Mouse (Mus musculus) kidney, embryonic 14.5 days (tissue): ENCODE data around the gene Hoxc8. TPM values are rescaled to one million over a fixed set of nuclear protein-coding genes. Genes with fewer than 3 reads are reported as not detected.
A peak's percentile ranks its signal among the peaks of the same experiment; 100 is the strongest.

Experiments
- ATAC-seq: fragments of 200-750 bp; cut with Nextera tagmentation; 2 replicates; pipeline ENCODE4 v1.8.0; 2017; ENCODE audit warnings: moderate number of reproducible peaks, mild to moderate bottlenecking, moderate TSS enrichment, moderate library complexity; ENCODE audit not compliant: low FRiP score, low TSS enrichment
- H3K27ac ChIP-seq: fragments of 300-500 bp; sonication (generic); 2 replicates; pipeline ENCODE4 v1.5.1; 2014; ENCODE audit warnings: low read depth, mild to moderate bottlenecking, low read length, moderate library complexity, mixed read lengths
- H3K27me3 ChIP-seq: fragments of 300-500 bp; sonication (generic); 2 replicates; pipeline ENCODE4 v1.6.1; 2014; ENCODE audit warnings: mild to moderate bottlenecking, low read length; ENCODE audit not compliant: control insufficient read depth, insufficient read depth
- H3K36me3 ChIP-seq: fragments of 300-500 bp; sonication (generic); 2 replicates; pipeline ENCODE4 v1.6.1; 2014; ENCODE audit warnings: low read length, mixed read lengths; ENCODE audit not compliant: control insufficient read depth, insufficient read depth
- H3K4me1 ChIP-seq: fragments of 300-500 bp; sonication (generic); 2 replicates; pipeline ENCODE4 v1.6.1; 2014; ENCODE audit warnings: low read length, mixed read lengths; ENCODE audit not compliant: control insufficient read depth, insufficient read depth
- H3K4me2 ChIP-seq: fragments of 300-500 bp; sonication (generic); replicated peaks from 2 replicates; pipeline ENCODE4 v1.6.1; 2014; ENCODE audit warnings: low read depth, mild to moderate bottlenecking, low read length
- H3K4me3 ChIP-seq: fragments of 300-500 bp; sonication (generic); 2 replicates; pipeline ENCODE4 v1.5.1; 2014; ENCODE audit warnings: mild to moderate bottlenecking, low read length
- H3K9ac ChIP-seq: fragments of 300-500 bp; sonication (generic); 2 replicates; pipeline ENCODE4 v1.6.1; 2014; ENCODE audit warnings: low read depth, mild to moderate bottlenecking, low read length, moderate library complexity
- H3K9me3 ChIP-seq: fragments of 300-500 bp; sonication (generic); 2 replicates; pipeline ENCODE4 v1.6.1; 2016; ENCODE audit warnings: low read length; ENCODE audit not compliant: control insufficient read depth
- WGBS: fragments of 180-500 bp; shearing (Covaris S2); extraction: QIAGEN DNeasy Blood & Tissue Kit; methylation state at CpG from one replicate; pipeline ENCODE4 v1.1.7; 2014; 5-methylcytosine and 5-hydroxymethylcytosine counted together
- polyA plus RNA-seq: library from polyadenylated mRNA; unstranded; fragments of >200 nt; fragmentation: Nextera tagmentation; extraction: Ambion mirVana; gene quantifications from 2 replicates; pipeline ENCODE4 v1.2.1, GENCODE M21; 2014

Gene Hoxc8
- polyA plus RNA-seq, 1 experiment from 2014 or later: 12.6 TPM

GRCm38 (mm10) chr15:102998608-102999182, 8.3 kb downstream of the Hoxc8 start:
- H3K9ac ChIP-seq: peak overlapping the region; percentile 89
- peak overlapping the region; percentile 62 for H3K4me3 ChIP-seq
- H3K9me3 ChIP-seq: no peaks in the 10 kb centered on the region
- H3K36me3 ChIP-seq: no peaks in the 10 kb centered on the region
- peak overlapping the region; percentile 95 for H3K27ac ChIP-seq
- H3K27me3 ChIP-seq: peaks cover 12% of the 10 kb centered on the region
- peak overlapping the region; percentile 85 for H3K4me2 ChIP-seq
- ATAC-seq: peak; percentile 36
- H3K4me1 ChIP-seq: peaks cover 50% of the 10 kb centered on the region
- under 1% methylated on average over 19 of the region's 19 CpGs for WGBS

DNA sequence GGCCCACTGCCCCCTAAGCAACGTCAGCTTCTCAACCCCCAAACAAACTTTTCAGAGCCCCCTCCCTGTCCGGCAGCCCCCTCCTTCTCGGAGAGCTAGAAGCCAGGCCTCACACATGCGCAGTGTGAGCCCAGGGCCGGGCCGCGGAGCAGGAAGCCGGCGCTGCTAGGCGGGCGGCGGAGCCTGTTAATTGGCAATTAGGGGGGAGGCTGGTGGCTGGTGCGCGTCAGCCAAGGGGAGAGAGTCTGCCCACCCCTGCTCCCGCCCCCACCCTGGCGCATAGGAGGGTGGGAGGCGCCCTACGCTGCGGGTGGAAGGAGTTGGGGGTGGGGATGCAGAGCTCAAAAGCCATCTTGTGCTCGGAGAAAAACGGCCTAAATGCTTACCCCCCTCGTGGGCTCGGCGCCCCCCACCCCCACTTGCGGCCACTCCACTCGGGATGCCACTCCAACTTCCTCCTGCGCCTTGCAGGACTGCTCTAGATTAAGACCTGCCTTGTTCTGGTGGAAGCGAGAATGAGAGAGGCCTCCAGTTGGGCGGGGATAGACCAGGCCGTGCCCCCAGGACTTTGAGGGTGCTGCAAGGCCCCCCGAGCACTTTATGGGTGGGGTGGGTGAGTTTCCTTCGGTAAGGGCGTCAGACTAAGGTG, 8.9 kb downstream of the Hoxc8 start:
- peak; percentile 88 for ATAC-seq
- peak overlapping the region; percentile 89 for H3K9ac ChIP-seq
- no peaks in the 10 kb centered on the region for H3K36me3 ChIP-seq
- peaks cover 55% of the 10 kb centered on the region for H3K4me1 ChIP-seq
- H3K4me3 ChIP-seq: peak overlapping the region; percentile 62
- peak overlapping the region; percentile 85 for H3K4me2 ChIP-seq
- H3K27ac ChIP-seq: peak overlapping the region; percentile 95
- 0% methylated on average over 32 of the region's 33 CpGs for WGBS
- H3K27me3 ChIP-seq: peaks cover 12% of the 10 kb centered on the region
- H3K9me3 ChIP-seq: no peaks in the 10 kb centered on the region

- under 1% methylated on average over 11 of the region's 11 CpGs for WGBS
- ATAC-seq: peak; percentile 20; the same call in 1 of the 2 replicates
- peak overlapping the region; percentile 89 for H3K9ac ChIP-seq
- no peaks in the 10 kb centered on the region for H3K9me3 ChIP-seq
- H3K27me3 ChIP-seq: peaks cover 12% of the 10 kb centered on the region
- H3K4me2 ChIP-seq: peak overlapping the region; percentile 85
- no peaks in the 10 kb centered on the region for H3K36me3 ChIP-seq
- peak overlapping the region; percentile 62 for H3K4me3 ChIP-seq
- peaks cover 56% of the 10 kb centered on the region for H3K4me1 ChIP-seq
- peak overlapping the region; percentile 95 for H3K27ac ChIP-seq
Measured at GRCm38 (mm10) chr15:102999955-103000354, 9.5 kb downstream of the Hoxc8 start.

- Histone ChIP-seq H3K4me3 (peak overlapping the region; percentile 62), H3K27me3 (peaks cover 11% of the 10 kb centered on the region), H3K36me3 (no peaks in the 10 kb centered on the region), H3K27ac (peak overlapping the region; percentile 95), H3K9me3 (no peaks in the 10 kb centered on the region), H3K9ac (peak overlapping the region; percentile 89), H3K4me1 (peaks cover 57% of the 10 kb centered on the region), H3K4me2 (peak overlapping the region; percentile 85)
- no peak for ATAC-seq
- 1% methylated on average over 24 of the region's 24 CpGs for WGBS
Measured at GRCm38 (mm10) chr15:103000501-103000901, 10.1 kb downstream of the Hoxc8 start.

DNA sequence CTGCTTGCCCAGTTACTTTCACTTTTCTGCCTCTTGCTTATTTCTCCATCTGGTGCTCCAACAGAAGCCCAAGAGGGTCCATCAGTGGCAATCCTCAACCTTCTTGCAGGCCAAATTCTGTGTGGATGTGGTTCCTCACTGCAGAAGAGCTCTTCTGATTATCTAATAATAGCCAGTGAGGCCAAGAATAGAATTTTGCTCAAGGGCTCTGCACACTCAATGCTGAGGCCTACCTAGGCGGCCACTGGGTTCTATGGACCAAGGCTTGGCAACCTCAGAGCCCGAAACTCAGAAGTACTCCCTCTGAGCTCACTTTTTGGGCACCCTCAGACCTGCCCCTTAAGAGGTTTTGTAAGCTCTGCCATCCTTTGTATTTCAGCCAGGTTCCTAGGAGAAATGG, 11.0 kb downstream of the Hoxc8 start:
- no peak for ATAC-seq
- whole genome bisulfite sequencing: 41% methylated on average over 2 of the region's 2 CpGs
- peak overlapping the region; percentile 89 for H3K9ac ChIP-seq
- peak overlapping the region; percentile 85 for H3K4me2 ChIP-seq
- peak overlapping the region; percentile 62 for H3K4me3 ChIP-seq
- peaks cover 9% of the 10 kb centered on the region for H3K27me3 ChIP-seq
- peaks cover 61% of the 10 kb centered on the region for H3K4me1 ChIP-seq
- H3K36me3 ChIP-seq: no peaks in the 10 kb centered on the region
- H3K27ac ChIP-seq: peak overlapping the region; percentile 75; the same call in 1 of the 2 replicates
- H3K9me3 ChIP-seq: no peaks in the 10 kb centered on the region

GRCm38 (mm10) chr15:103002156-103002555, 11.7 kb downstream of the Hoxc8 start:
- peaks cover 60% of the 10 kb centered on the region for H3K4me1 ChIP-seq
- H3K9me3 ChIP-seq: no peaks in the 10 kb centered on the region
- peak overlapping the region; percentile 62 for H3K4me3 ChIP-seq
- ATAC-seq: no peak
- H3K36me3 ChIP-seq: no peaks in the 10 kb centered on the region
- peak overlapping the region; percentile 53 for H3K9ac ChIP-seq
- peak overlapping the region; percentile 75 for H3K27ac ChIP-seq
- peaks cover 10% of the 10 kb centered on the region for H3K27me3 ChIP-seq
- H3K4me2 ChIP-seq: peak overlapping the region; percentile 85
- 15% methylated on average over 4 of the region's 4 CpGs for WGBS

DNA sequence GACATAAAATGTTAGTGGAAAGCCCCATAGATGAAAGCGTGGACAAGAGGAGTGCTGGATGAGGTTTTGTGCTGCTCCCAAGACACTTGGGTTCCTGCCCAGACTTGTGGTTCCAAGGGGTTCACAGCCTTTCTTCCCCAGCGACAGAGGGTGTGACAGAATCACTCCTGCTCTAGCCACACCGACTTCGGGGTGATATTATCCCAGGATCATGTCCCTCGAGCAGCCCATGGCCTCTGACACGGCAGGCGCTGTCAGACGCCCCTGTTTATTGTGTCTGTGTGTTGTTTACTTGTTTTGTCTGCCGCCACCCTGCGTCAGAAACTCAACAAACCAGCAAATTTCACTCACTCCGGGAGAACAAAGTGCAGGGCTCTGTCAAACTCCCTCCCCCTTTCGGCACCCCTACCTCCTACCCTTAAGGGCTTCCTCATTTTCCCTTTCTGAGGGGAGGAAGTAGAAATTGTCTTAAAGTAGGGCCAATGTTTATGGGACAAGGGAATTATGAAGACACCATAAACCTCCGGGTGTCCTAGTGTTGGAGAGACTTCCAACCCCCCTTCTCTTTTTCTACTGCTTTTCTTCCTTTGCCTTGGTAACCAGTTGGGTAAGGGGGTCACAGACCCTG, 12.5 kb downstream of the Hoxc8 start:
- Histone ChIP-seq H3K9ac (peak overlapping the region; percentile 53), H3K4me2 (peak overlapping the region; percentile 85), H3K36me3 (no peaks in the 10 kb centered on the region), H3K27me3 (peaks cover 13% of the 10 kb centered on the region), H3K27ac (peak overlapping the region; percentile 75; the same call in 1 of the 2 replicates), H3K4me3 (peak overlapping the region; percentile 62), H3K9me3 (no peaks in the 10 kb centered on the region), H3K4me1 (peaks cover 68% of the 10 kb centered on the region)
- no peak for ATAC-seq
- 9% methylated on average over 13 of the region's 13 CpGs for WGBS

- no peaks in the 10 kb centered on the region for H3K9me3 ChIP-seq
- H3K4me2 ChIP-seq: peak overlapping the region; percentile 42
- H3K27ac ChIP-seq: peak overlapping the region; percentile 90
- peak overlapping the region; percentile 19; the same call in 1 of the 2 replicates for H3K4me3 ChIP-seq
- 2% methylated on average over 17 of the region's 17 CpGs for WGBS
- H3K27me3 ChIP-seq: peaks cover 12% of the 10 kb centered on the region
- H3K36me3 ChIP-seq: no peaks in the 10 kb centered on the region
- no peak for ATAC-seq
- peak overlapping the region; percentile 57 for H3K9ac ChIP-seq
- H3K4me1 ChIP-seq: peaks cover 84% of the 10 kb centered on the region
Measured at GRCm38 (mm10) chr15:103005308-103005707, 14.9 kb downstream of the Hoxc8 start.

DNA sequence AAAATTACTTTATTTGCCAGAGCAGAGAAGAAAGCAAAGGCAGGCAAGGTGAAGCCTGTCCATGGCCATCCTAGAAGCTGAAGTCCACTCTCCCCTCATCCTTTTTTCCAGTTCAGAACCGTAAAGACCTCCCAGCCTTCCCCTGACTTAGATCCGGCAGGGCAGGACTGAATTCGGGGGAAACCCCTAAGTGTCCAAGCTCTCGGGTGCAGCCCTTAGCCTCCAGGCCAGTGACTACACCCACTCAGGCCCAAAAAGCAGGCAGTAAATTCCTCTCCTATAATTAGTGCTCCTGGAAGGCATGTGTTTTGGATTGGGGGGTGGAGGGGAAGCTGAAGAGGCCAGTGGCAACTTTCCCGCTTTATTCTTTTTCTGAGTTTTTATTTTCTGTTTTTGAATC, 15.4 kb downstream of the Hoxc8 start:
- H3K36me3 ChIP-seq: no peaks in the 10 kb centered on the region
- no peak for ATAC-seq
- peak overlapping the region; percentile 90 for H3K27ac ChIP-seq
- WGBS: 8% methylated on average over 5 of the region's 5 CpGs
- H3K27me3 ChIP-seq: peaks cover 11% of the 10 kb centered on the region
- no peaks in the 10 kb centered on the region for H3K9me3 ChIP-seq
- H3K4me2 ChIP-seq: peak overlapping the region; percentile 42
- peak overlapping the region; percentile 57 for H3K9ac ChIP-seq
- peaks cover 88% of the 10 kb centered on the region for H3K4me1 ChIP-seq
- peak overlapping the region; percentile 19; the same call in 1 of the 2 replicates for H3K4me3 ChIP-seq
